Mouse (Mus musculus) gastrocnemius, postnatal 10 days (tissue): ENCODE measurements around the gene Gm15217. TPM values are rescaled to one million over a fixed set of nuclear protein-coding genes. Genes with fewer than 3 reads are reported as not detected.

Experiments
- DNase-seq: peaks from one replicate; pipeline ENCODE4 v3.0.0; 2021; ENCODE audit warnings: mixed read lengths
- total RNA-seq, 2 experiments: library from RNA; stranded (reverse); gene quantifications; 2 replicates each; pipeline ENCODE4 v1.2.3; 2021

The Gm15217 gene
- total RNA-seq, 2 experiments from 2014 or later = not detected

GRCm38 (mm10) chr14:46398091-46398695 lies 19.0 kb downstream of the Gm15217 start:
- no peak for DNase-seq

- no peak for DNase-seq
Observed at GRCm38 (mm10) chr14:46399925-46400324, 20.7 kb downstream of the Gm15217 start.

DNA sequence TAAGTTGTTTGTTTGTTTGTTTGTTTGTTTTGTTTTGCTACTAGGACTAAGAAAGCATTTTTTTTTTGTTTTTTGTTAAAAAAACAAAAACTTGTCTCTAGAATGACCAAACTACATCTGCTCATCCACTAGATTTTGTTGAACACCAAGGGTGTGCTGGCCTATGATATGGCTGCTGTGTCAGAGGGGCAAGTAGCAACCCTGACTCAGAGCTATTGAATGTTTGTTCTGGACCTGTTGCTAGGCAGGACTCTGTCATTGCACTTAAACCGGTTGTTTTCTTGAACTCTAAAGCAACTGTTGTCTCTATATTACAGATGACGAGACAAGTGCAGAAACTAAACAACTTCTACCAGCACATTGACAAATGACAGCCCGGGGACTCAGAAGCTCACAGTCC lies 29.1 kb downstream of the Gm15217 start:
- DNase-seq = no peak

GRCm38 (mm10) chr14:46409016-46409415 lies 29.8 kb downstream of the Gm15217 start:
- no peak for DNase-seq

DNA sequence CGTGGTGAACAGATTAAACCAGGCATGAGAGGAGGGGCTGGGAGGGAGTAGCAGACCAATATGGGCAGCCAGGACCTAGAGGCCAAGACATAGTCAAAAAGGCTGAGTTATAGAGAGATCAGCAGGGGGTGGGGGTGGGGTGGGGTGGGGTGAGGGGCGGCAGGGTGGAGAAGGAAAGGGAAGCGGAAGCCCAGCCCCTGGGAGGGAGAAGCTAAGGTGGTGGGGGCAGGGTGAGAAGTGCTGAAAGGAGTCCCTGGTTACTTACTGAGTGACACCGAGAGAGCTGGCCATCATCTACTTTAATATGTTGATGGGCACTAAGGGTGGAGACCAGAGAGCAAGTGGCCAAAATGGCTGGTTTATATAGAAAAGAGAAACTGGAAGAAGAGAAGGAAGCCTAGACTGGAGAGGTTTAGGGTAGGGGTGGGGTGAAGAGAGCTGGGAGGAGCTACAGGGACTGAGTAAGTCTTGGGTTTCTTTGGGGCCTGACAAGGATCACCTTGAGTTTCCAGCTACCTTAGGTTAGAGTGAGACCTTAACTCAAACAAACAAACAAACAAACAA lies 31.4 kb downstream of the Gm15217 start:
- no peak for DNase-seq

- DNase-seq = no peak
Observed at GRCm38 (mm10) chr14:46412497-46413000, 33.3 kb downstream of the Gm15217 start.

- no peak for DNase-seq
Observed at GRCm38 (mm10) chr14:46418371-46419097, 39.3 kb downstream of the Gm15217 start.

DNA sequence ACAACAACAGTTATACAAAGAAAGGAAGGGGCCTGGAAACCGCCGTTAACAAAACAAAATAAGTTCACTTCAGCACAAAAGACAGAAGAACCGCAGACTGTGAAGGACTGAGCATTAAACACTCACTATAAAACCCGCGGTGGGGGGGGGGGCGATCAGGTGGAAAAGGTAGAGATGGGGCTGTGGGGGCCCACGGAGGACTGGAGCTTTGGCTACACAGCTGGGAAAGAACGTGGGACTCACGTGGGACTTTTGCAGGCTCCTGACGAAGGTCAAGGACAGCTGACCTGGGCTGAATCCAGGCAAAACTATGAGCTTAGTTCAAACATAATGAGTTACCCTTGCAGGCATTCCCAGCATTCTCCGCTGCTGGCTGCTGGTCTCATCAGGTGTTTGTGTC lies 40.1 kb downstream of the Gm15217 start:
- no peak for DNase-seq

DNA sequence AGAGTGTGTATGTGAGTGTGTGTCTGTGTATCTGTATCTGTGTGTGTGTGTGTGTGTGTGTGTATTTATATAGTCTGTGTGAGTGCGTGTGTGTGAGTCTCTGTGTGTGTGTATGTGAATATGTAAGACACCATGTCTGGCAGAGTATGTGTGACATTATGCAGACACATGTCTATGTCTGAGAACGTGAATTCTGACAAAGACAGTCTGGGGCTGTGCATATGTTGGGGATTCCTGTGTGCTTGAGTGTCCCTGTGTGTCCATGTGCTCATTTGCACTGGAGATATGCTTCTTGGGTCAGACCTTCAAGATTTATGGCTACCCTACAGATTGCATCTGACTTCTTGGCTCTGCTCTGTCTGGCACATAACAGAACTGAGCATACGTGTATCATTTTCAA lies 42.6 kb downstream of the Gm15217 start:
- DNase-seq = no peak

GRCm38 (mm10) chr14:46427251-46427650 lies 48.0 kb downstream of the Gm15217 start:
- no peak for DNase-seq

GRCm38 (mm10) chr14:46430231-46430630 lies 51.0 kb downstream of the Gm15217 start:
- DNase-seq = no peak

Other genes starting within 250 kb of the Gm15217 start
- 10 to 100 TPM; 13.9 to 19.7 TPM for gene Bmp4, start 11.3 kb downstream of the Gm15217 start, total RNA-seq